Mouse (Mus musculus) small intestine, adult 2 months (tissue): ENCODE data around the gene Sema3e.

ENCODE experiments used
- CTCF ChIP-seq: fragments of 200-500 bp; IDR thresholded peaks from 2 replicates; pipeline ENCODE4 v1.5.1; 2012; ENCODE audit warnings: low read depth, mild to moderate bottlenecking, control low read depth, inconsistent platforms, low read length, moderate library complexity, mixed read lengths; ENCODE audit not compliant: insufficient replicate concordance, insufficient read length; ENCODE audit errors: extremely low read depth
- POLR2A ChIP-seq: fragments of 200-500 bp; IDR thresholded peaks from 2 replicates; pipeline ENCODE4 v1.6.1; 2012; ENCODE audit warnings: low read depth, mild to moderate bottlenecking, control low read depth, inconsistent platforms, low read length, moderate library complexity

GRCm38 (mm10) chr5:14163280-14163679 lies 138.2 kb downstream of the Sema3e start:
- TF ChIP-seq CTCF = no peak
- no peak for TF ChIP-seq POLR2A
